Mouse (Mus musculus): Measurements from ENCODE around the gene Trim75. TPM values are rescaled to one million over a fixed set of nuclear protein-coding genes. Genes with fewer than 3 reads are reported as not detected.

Gene Trim75
- total and polyA plus RNA-seq, 3 experiments, result not detected

DNA sequence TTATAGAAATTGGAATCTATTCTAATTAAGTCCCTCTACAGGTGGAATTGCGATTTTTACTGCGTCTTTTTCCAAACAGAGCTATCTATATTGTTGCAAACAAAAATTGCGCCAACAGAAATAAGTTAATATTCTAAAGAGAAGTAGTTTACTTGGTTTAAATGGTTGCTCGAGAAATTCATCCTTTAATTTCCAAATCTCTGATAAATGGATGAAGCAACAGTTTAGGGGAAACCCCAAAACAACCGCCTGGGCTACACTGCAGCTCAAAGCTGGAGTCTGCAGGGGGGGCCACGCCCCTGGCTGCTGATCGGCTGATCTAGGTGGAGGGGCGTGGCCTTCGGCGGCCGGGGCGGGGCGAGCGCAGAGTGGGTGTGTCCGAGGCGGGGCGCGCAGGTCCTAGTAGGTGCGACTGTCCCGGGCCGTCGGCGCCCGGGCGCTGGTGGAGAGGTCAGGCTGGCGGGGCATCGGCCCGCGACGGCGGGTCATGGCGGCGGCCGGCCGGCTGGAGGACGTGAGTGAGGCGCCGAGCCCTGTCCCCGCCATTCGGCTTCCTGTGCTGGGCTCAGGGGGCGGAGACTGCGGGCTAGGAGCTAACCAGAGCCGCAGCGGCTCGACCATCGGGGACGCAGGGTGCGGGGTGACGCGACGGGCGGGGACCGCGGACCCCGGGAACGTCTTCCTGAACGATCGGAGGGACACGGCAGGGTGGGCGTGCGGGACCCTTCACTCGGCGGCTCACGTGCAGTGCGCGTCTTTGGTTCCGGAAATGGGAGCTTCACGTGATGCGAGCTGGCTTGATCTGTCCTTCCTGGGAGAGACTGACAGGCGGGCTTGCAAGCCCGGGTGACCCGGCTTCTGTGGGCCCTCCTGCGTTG lies 40.6 kb downstream of the Trim75 start, which contains the start of gene Tmem192:
Gene Tmem192 (plus strand): TSS at position 366 of the 878 bp plus-strand sequence.
- H3K27me3 ChIP-seq (ENCODE audit: control insufficient read depth, insufficient read depth, low read length), result no peaks in the 10 kb centered on the region
- H3K27ac ChIP-seq, result peak within 1 kb of the TSS; percentile 79
- no peaks in the 10 kb centered on the region for H3K79me2 ChIP-seq (replicated peaks; ENCODE audit: control insufficient read depth, insufficient read depth, low read length)
- H3K9ac ChIP-seq (ENCODE audit: low read depth, low read length), result peak within 1 kb of the TSS; percentile 86
- TF ChIP-seq EP300 (IDR thresholded peaks at IDR 0.05; ENCODE audit: insufficient read depth, low read depth, low read length), result 0 out of 2 replicates have a peak, but pooled peaks have one; percentile 3
- peak; percentile 23; the same call in 1 of the 2 replicates for TF ChIP-seq POLR2A (IDR thresholded peaks at IDR 0.05; ENCODE audit: insufficient read depth, low read depth, low read length)
- TF ChIP-seq CTCF (IDR thresholded peaks at IDR 0.05), result peak; percentile 37
- intact Hi-C loops (cut with DNase I), result loop anchor here (1.0 kb wide), 1 partner anchor 97 kb away; the partner anchor contains the start of gene Klhl2
- H3K36me3 ChIP-seq (ENCODE audit: control insufficient read depth, insufficient read depth, low read length), result no peaks in the 10 kb centered on the region
- WGBS, result under 1% methylated on average over 73 of the region's 73 CpGs
- DNase-seq, result peak; percentile 97 to 99
- H3K4me3 ChIP-seq, result peak within 1 kb of the TSS; percentile 66
- no peaks in the 10 kb centered on the region for H3K4me1 ChIP-seq (ENCODE audit: control insufficient read depth, insufficient read depth, low read length)

DNA sequence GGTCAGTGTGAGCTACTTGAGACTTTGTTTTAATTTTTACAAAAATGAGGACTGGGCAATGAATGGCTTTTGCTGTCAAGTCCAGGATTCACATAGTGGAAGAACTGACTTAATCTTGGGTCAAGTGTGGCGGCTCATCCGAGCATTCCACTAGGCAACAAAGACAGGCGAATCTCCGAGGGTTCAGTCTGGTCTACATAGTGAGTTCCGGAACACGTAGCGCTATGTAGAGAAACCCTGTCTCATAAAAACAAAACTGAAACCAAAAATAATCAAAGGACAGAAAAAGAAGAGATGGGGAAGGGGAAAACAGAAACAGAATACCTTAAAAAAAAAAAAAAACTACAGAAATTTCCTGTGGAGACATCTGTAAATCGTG lies 41.2 kb downstream of the Trim75 start:
- peaks cover 1% of the 10 kb centered on the region; the same call in 1 of the 2 replicates for H3K4me1 ChIP-seq (ENCODE audit: control insufficient read depth, insufficient read depth, low read length)
- peak overlapping the region; percentile 79 for H3K27ac ChIP-seq
- 33% methylated on average over 8 of the region's 8 CpGs for WGBS
- DNase-seq, result no peak
- H3K27me3 ChIP-seq (ENCODE audit: control insufficient read depth, insufficient read depth, low read length), result no peaks in the 10 kb centered on the region
- no peak overlapping the region; the same call in 1 of the 2 replicates for H3K9ac ChIP-seq (ENCODE audit: low read depth, low read length)
- TF ChIP-seq CTCF (IDR thresholded peaks at IDR 0.05), result no peak
- no peak for TF ChIP-seq POLR2A (IDR thresholded peaks at IDR 0.05; ENCODE audit: insufficient read depth, low read depth, low read length)
- no peak for TF ChIP-seq EP300 (IDR thresholded peaks at IDR 0.05; ENCODE audit: insufficient read depth, low read depth, low read length)
- peak overlapping the region; percentile 66 for H3K4me3 ChIP-seq
- no peaks in the 10 kb centered on the region for H3K79me2 ChIP-seq (replicated peaks; ENCODE audit: control insufficient read depth, insufficient read depth, low read length)
- H3K36me3 ChIP-seq (ENCODE audit: control insufficient read depth, insufficient read depth, low read length), result no peaks in the 10 kb centered on the region
- intact Hi-C loops (cut with DNase I), result no loop called here

DNA sequence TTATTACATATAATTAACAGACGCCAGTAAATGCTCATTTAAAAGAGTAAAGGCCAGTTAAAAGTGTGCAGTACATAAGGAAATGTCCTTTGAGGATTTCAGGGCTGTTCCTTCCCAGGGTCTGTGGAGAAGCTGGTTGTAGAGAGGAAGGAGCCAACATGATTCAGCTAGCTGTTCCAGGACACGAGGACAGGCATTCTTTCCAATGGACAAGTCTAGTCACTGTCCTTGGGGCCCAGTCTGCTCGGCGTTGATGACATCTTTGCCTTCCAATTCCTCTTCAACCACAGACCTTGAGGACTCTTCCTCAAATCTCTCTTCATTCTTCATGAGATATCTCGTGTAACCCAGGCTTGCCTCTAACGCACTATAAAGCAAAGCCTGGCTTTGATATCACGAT lies 42.0 kb downstream of the Trim75 start:
- DNase-seq, result no peak
- intact Hi-C loops (cut with DNase I), result no loop called here
- peaks cover 1% of the 10 kb centered on the region; the same call in 1 of the 2 replicates for H3K4me1 ChIP-seq (ENCODE audit: control insufficient read depth, insufficient read depth, low read length)
- no peaks in the 10 kb centered on the region for H3K27me3 ChIP-seq (ENCODE audit: control insufficient read depth, insufficient read depth, low read length)
- no peak overlapping the region for H3K9ac ChIP-seq (ENCODE audit: low read depth, low read length)
- WGBS, result 75% methylated on average over 7 of the region's 7 CpGs
- no peak overlapping the region for H3K27ac ChIP-seq
- H3K4me3 ChIP-seq, result no peak overlapping the region
- no peak for TF ChIP-seq POLR2A (IDR thresholded peaks at IDR 0.05; ENCODE audit: insufficient read depth, low read depth, low read length)
- TF ChIP-seq EP300 (IDR thresholded peaks at IDR 0.05; ENCODE audit: insufficient read depth, low read depth, low read length), result no peak
- TF ChIP-seq CTCF (IDR thresholded peaks at IDR 0.05), result no peak
- no peaks in the 10 kb centered on the region for H3K79me2 ChIP-seq (replicated peaks; ENCODE audit: control insufficient read depth, insufficient read depth, low read length)
- no peaks in the 10 kb centered on the region for H3K36me3 ChIP-seq (ENCODE audit: control insufficient read depth, insufficient read depth, low read length)

DNA sequence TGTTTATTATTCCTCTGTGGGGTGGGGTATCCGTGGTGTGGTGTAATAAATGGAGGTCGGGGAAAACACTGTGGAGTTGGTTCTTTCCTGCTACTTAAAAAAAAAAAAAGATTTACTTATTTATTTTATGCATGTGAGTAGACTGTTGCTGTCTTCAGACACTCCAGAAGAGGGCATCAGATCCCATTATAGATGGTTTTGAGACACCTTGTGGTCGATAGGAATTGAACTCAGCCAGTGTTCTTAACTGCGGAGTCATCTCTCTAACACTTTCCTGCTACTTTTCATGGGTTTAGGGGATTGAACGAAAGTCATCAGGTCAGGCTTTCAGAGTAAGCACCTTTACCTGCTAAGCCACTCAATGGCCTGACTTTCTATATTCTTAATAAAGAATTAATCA lies 42.8 kb downstream of the Trim75 start:
- Histone ChIP-seq H3K79me2 (replicated peaks; ENCODE audit: control insufficient read depth, insufficient read depth, low read length) (no peaks in the 10 kb centered on the region), H3K27me3 (ENCODE audit: control insufficient read depth, insufficient read depth, low read length) (no peaks in the 10 kb centered on the region), H3K36me3 (ENCODE audit: control insufficient read depth, insufficient read depth, low read length) (no peaks in the 10 kb centered on the region), H3K4me3 (no peak overlapping the region), H3K27ac (no peak overlapping the region), H3K9ac (ENCODE audit: low read depth, low read length) (no peak overlapping the region), H3K4me1 (ENCODE audit: control insufficient read depth, insufficient read depth, low read length) (peaks cover 1% of the 10 kb centered on the region; the same call in 1 of the 2 replicates)
- 38% methylated on average over 5 of the region's 5 CpGs for WGBS
- intact Hi-C loops (cut with DNase I), result loop anchor here (5.0 kb wide), 4 partner anchors 63 to 253 kb away; partner anchors contain the start of gene Cpe
- DNase-seq, result no peak
- TF ChIP-seq POLR2A (IDR thresholded peaks at IDR 0.05; ENCODE audit: insufficient read depth, low read depth, low read length) (no peak), CTCF (IDR thresholded peaks at IDR 0.05) (peak; percentile 50)

DNA sequence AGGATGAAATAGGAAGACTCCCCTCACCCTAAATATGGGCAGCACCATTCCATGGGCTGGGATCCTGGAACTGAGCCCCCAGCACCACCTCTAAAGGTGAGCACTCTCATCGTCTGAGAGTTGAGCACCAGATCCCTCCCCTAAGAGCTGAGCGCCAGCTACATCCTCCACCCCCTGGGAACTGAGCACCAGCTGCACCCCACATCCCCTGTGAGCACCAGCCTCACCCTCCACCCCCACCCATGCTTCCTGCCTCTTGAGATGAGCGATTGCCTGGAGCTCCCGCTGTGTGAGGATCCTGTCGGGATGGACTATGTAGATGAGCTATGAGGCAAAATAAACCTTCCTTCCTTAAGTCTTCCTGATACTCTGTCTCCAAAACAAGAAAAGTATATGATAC lies 44.7 kb downstream of the Trim75 start:
- intact Hi-C loops (cut with DNase I), result loop anchor here (5.0 kb wide), 4 partner anchors 61 to 251 kb away; partner anchors contain the start of gene Cpe
- no peaks in the 10 kb centered on the region for H3K79me2 ChIP-seq (replicated peaks; ENCODE audit: control insufficient read depth, insufficient read depth, low read length)
- no peaks in the 10 kb centered on the region for H3K36me3 ChIP-seq (ENCODE audit: control insufficient read depth, insufficient read depth, low read length)
- DNase-seq, result no peak
- WGBS, result 23% methylated on average over 5 of the region's 5 CpGs
- peaks cover 1% of the 10 kb centered on the region; the same call in 1 of the 2 replicates for H3K4me1 ChIP-seq (ENCODE audit: control insufficient read depth, insufficient read depth, low read length)
- H3K4me3 ChIP-seq, result no peak overlapping the region
- no peak for TF ChIP-seq POLR2A (IDR thresholded peaks at IDR 0.05; ENCODE audit: insufficient read depth, low read depth, low read length)
- no peak for TF ChIP-seq CTCF (IDR thresholded peaks at IDR 0.05)
- no peak for TF ChIP-seq EP300 (IDR thresholded peaks at IDR 0.05; ENCODE audit: insufficient read depth, low read depth, low read length)
- H3K9ac ChIP-seq (ENCODE audit: low read depth, low read length), result no peak overlapping the region
- no peaks in the 10 kb centered on the region for H3K27me3 ChIP-seq (ENCODE audit: control insufficient read depth, insufficient read depth, low read length)
- H3K27ac ChIP-seq, result no peak overlapping the region

DNA sequence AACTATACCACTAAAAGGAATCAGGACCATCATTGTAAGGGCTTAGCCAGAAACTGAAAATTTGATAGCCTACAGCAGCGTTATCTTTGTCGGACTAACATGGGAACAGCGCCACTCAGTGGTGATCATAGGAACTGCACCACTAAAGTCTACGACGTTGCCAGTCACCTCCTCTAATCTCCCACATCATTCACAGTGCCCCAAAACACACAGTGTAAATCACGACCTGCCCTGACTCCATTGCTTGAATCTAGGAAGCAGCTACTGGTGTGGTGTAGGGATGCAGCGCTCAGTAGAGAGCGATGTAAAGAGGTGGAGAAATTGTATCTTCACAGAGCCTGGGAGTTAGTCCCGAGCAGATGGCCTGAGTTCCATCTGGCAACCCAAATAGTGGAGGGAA lies 46.1 kb downstream of the Trim75 start:
- Histone ChIP-seq H3K27me3 (ENCODE audit: control insufficient read depth, insufficient read depth, low read length) (no peaks in the 10 kb centered on the region), H3K4me3 (no peak overlapping the region), H3K36me3 (ENCODE audit: control insufficient read depth, insufficient read depth, low read length) (no peaks in the 10 kb centered on the region), H3K79me2 (replicated peaks; ENCODE audit: control insufficient read depth, insufficient read depth, low read length) (no peaks in the 10 kb centered on the region), H3K27ac (no peak overlapping the region), H3K9ac (ENCODE audit: low read depth, low read length) (no peak overlapping the region), H3K4me1 (ENCODE audit: control insufficient read depth, insufficient read depth, low read length) (peaks cover 1% of the 10 kb centered on the region; the same call in 1 of the 2 replicates)
- DNase-seq, result peak; percentile 70 to 84
- intact Hi-C loops (cut with DNase I), result loop anchor here (1.0 to 5.0 kb wide), 6 partner anchors 59 to 323 kb away; partner anchors contain the start of genes Cpe and Msmo1
- TF ChIP-seq CTCF (IDR thresholded peaks at IDR 0.05) (0 out of 2 replicates have a peak, but pooled peaks have one; percentile 100), POLR2A (IDR thresholded peaks at IDR 0.05; ENCODE audit: insufficient read depth, low read depth, low read length) (no peak), EP300 (IDR thresholded peaks at IDR 0.05; ENCODE audit: insufficient read depth, low read depth, low read length) (0 out of 2 replicates have a peak, but pooled peaks have one; percentile 66)
- WGBS, result 10% methylated on average over 9 of the region's 9 CpGs
